Mouse (Mus musculus) 416B (cell line): ENCODE measurements around the gene Ripply2.
"Not testable (repeated sequence)": the region's sequence is repeated elsewhere in the genome, so short reads cannot be mapped to it uniquely, and the experiment has no call there.

ENCODE experiments used
- DNase-seq: peaks from one replicate; pipeline ENCODE4 v3.0.0; 2011; ENCODE audit warnings: low read depth

The Ripply2 gene

DNA sequence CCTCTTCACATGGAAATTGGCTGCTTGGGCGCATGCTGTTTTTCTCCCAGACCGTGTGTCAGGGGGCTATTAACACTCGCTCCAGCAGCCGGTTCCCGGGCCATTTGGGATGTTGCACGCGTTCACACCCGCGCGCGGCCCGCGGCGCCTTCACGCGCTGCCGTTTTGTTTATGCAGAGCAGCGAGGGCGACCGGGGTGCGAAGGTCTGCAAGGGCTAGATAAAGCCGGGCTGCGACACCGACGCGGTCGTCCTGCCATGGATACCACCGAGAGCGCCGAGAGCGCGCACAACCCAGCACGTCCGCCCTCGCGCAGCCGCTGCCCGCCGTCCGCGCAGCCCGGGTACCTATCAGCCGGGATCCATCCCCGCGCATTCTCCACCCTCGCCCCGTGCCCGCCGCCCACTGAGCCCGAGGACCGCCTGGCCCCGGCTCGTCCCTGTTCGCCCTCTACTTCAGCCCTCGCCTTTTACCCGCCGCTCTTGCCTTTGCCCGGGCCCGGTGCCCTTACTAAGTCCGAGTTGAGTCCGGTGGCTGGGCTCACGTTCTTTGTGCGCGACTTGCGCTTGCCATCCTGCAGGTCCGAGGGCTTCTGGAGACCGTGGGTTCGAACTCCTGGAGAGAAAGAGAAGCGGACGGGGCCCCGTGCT, at the start of gene Ripply2:
Gene Ripply2, plus strand, starts transcription at position 250 of the 650 bp plus-strand sequence.
- no peak for DNase-seq

DNA sequence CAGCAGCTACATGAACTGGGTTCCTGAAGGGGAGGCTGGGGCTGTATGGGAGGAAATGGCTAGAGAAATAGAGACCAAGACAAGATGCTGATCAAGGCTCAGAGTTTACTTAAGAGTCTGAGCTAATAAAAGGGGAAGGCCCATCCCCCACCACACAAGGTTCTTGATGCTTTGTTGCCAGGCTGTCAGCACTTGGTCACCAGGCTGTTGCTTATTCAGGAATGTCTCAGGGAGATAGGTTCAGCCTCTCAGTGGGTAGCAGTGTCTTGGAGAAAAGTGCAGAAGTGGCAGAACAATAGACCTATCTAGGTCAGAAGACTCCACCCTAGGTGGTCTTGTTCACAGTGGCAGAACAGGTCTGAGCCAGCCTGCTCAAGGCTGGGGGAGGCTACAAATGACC, 42.9 kb upstream of the Ripply2 start:
- DNase-seq: not testable (repeated sequence)

DNA sequence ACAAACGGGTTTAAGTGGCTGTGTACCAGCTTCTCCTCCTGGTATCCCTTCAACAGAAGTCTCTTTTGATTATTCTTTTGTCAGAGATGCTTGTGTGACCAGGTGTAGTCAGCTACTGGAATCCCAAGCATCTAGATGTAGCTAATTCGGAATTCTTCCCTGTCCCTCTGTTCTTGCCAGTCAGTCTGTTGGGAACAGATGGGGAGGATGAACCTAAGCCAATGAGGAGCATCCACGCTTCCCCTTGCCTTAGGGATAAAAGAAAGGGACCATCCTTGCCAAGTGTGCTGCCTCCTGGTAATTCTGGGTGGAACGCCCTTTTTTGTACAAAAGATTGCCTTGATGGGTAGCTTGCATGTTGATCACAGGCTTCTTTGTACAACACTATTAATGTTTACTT, 41.8 kb upstream of the Ripply2 start:
- no peak for DNase-seq

DNA sequence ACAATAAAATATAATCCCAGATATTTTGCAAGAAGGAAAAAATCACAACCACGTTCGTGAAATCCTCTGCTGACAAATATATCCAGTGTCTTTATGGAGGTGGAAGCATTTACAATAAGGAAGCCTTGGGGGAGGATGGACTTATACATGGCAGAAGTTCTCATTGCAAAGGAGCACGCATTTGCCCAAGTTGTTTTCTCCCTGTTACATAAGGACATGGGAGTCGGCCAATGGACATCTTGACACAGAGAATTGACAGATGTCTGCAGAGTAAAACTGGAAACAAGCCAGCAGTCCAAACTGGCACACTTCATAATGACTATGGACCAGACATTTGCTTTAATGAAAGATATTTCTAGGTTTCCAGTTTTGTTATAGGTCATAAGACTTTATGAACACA, 38.4 kb upstream of the Ripply2 start:
- DNase-seq: no peak

DNA sequence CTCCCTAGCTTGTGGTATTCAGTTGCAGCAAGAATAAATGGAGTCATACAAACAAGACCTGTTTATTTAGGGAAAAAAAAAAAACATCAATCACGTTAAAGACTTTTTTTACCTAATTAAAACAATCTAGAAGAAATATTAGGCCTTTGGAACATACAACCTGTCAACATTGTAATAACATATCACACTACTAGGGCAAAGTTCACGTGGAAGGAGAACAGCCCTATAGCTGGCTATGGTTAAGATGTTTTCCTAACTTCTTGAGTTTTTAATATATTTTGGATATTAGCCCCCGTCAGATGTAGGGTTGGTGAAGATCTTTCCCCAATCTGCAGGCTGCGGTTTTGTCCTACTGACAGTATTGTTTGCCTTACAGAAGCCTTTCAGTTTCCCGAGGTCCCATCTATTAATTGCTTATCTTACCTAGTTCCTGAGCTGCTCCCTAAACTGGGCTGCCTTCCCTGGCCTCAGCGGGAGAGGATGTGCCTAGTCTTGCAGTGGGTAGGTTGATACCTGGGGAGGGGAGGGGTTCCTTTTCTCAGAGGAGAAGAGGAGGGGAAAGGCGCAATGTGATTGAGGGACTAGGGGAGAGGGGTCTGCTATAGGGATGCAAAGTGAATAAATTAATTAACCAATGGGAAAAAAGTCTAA, 37.0 kb upstream of the Ripply2 start:
- DNase-seq: no peak

DNA sequence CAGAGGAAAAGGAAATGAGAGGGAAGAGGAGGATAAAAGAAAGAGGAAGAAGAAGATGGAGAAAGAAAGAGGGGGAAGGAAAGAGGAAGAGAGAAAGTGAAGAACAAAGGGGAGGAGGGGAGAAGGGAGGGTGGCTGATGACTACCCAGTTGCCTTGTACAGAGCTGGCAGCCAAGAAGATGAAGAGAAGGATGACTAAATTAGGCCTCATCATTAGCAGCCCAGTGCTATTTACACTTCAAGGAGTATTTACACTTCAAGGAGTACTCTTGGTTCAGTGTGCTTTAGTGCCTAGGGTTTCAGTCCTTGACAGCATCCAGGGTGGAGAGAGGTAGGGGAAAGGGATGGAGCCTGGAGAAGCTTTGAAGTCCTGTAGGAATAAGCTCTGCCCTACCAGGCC, 35.3 kb upstream of the Ripply2 start:
- DNase-seq: no peak

DNA sequence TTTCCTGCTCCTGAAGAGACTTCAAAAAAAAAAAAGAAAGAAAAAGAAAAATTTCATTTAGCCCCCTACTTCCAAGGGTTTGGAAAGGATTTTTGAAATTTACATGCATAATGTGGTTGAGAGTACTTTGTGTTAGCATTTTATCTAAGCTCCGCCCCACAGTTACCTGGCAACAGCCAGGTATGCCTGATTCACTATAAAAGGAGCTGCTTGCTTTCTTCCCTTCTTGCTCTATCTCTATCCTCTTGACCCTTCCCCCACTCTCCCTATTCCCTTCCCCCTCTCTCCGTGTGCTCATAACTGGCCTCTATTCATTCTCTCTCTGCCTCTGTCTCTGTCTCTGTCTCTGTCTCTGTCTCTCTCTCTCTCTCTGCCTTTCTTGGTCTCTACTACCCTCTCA, 34.4 kb upstream of the Ripply2 start:
- DNase-seq: no peak

DNA sequence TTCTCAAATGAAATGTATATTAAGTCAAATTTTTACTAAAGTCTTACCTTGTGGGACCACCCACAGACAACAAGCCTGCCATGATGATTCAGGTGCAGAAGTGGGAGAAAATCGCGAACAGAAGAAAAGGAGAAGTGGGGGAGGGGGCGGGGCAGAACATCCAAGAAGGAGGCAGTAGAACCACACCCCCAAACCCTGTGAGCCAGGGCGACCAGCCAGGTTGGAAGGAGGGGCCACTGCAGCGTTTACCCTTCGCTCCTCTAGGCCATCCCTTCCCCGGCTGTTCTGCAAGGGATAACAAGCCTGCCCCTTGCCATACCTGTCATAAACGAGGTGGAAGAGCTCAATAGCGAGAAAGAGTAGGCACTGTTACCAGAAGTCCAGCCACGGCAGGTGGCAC, 33.8 kb upstream of the Ripply2 start:
- no peak for DNase-seq

DNA sequence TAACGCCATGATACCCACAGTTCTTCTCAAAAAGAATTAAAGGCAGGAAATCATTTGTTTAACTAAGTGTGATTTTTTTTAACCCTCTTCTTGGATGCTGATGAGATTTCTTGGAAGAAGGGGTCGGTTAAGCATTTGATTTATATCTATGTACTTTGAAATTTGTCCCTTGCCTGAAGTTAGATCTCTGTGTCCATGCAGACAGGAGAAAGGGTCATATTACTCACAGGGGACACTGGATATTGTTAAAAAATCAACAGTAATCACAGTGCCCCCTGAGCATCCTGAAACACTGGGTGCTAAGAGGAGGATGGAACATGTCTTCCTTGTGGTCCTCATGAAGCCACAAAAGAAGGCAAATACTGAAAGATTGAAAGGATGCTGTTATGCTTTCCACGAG, 30.8 kb upstream of the Ripply2 start:
- no peak for DNase-seq

DNA sequence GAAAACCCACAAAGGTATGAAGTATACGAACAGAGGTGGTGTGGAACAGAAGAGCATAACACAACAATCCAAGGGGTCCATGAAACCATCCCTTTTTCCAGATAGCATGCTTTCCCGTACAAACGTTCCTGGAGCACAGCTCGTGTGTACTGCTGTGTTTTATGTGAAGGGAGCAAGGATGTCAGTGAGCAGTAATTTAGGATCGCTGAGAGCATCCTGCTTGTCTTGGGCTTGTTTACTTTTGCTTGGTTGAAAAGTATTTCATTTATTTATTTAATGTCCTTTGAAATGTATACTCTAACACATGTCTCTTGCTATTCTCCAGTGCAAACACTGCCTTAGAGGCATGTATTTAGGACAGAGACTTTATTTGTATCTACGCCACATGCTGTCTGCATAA, 30.2 kb upstream of the Ripply2 start:
- no peak for DNase-seq

DNA sequence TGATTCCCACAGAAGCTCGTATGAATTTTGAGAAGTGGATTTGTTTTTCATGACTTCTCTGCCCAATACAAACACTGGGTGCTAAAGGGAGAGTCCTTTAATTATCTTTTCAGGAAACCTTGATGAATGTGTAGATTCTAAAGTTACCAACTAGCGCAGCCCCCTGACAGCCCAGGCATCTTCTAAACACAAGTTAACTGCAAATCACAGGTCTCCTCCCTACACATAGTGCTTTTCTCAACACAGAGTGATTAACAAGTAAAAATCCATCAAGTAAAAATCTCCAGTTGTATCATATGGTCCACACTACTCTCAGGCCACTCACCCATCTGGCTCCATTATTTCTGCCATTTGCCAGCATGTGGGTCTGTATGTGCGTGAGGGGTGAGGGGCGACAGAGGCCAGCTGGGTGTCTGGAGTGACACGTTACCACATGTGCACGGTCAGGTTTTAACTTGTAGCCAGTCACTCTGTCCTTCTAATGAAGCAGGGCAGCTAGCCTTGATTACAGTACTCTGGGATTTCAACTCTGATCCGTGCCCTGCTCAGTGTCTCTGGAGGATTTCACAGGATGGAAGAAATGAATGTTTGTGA, 28.5 kb upstream of the Ripply2 start:
- DNase-seq: no peak

DNA sequence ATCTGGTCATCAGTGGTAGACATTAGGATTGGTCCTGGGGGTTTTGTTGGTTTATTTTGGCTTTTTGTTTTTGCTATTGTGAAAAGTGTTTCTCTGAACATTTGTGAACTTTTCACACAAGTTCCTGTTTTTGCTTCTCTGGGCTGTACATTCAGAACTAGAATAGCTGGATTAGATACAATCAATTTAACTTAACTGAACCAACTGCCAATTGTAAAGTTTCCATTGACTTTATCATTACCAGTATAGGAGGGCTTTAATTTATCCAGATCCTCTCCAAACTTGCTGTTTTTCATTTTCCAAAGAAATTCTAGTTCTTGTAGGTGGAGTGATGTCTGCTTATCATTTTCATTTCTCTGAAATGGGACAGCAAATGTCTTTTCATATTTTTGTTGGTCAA, 25.5 kb upstream of the Ripply2 start:
- DNase-seq: no peak

DNA sequence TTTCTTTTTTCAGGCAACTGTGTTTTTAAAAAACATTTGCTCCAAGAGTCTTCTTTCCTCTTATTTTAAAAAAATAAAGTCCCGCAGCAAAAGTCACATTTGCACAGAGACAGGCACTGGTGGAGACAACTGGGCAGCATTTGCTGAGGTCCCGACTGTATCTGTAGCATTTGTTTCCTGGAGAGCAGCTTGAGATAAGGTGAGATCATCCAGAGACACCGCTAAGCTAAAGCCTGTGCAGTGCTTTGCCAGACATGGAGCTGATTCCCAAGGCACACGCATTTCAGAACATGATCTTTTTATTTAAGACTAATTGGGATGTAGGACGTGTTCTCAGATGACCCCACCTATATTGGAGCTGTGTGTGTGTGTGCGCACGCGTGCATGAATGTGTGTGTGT, 23.6 kb upstream of the Ripply2 start:
- DNase-seq: no peak

DNA sequence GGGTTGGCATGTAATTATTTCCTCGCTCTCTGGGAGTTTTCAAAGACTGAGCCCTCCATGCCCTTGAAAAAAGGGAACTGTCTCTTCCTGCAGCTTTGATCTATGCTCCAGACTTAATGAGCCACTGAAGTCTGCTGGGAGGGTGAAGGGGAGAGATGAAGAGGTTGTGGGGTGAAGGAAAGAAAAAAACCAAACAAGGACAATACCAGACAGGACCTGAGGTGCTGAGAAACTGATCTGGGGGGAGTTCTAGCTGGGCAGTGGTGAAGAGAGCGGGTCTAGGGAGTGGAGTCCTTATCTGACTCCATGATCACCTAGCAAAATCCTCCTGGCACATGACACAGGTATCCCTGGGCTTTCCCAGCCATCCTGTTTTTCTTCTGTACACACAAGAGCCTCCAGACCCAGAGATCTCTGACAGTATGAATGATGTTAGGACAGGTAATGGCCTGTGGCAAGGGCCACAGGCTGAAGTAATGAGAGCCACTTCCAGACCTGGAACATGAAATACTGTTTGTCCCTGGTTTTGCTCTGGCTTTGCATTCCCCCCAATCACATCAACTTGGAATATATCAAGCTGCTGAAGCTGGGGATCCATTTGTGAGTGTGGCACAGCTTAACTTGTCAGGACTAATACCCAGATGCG, 18.2 kb upstream of the Ripply2 start:
- DNase-seq: no peak

DNA sequence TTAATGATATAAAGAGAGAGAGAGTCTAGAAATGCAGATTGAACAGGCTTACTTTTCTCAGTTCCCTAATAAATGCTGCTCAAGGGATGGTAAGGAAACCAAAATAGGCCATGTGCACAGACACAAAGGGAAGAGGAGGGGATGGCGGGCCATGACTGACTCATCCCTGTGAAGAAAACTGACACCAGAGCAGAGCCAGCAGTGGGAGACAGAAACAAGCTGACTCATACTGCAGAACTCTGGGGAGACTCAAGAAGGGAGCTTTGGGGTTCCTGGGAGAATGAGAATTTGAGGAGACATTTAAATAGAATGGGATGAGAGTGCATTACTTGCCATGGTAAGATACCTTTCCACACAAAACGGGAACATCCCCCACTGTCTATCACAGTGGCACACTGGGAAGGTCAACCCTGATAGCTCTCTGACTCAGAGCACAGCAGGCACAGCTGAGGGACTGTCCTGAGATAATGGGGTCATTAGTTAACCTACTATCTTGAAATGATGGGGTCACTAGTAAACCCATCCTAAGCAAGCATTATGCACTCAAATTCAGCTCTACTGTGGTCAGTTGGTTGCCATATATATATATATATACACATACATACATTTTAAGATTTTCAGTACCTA, 15.3 kb upstream of the Ripply2 start:
- peak; percentile 74 for DNase-seq

DNA sequence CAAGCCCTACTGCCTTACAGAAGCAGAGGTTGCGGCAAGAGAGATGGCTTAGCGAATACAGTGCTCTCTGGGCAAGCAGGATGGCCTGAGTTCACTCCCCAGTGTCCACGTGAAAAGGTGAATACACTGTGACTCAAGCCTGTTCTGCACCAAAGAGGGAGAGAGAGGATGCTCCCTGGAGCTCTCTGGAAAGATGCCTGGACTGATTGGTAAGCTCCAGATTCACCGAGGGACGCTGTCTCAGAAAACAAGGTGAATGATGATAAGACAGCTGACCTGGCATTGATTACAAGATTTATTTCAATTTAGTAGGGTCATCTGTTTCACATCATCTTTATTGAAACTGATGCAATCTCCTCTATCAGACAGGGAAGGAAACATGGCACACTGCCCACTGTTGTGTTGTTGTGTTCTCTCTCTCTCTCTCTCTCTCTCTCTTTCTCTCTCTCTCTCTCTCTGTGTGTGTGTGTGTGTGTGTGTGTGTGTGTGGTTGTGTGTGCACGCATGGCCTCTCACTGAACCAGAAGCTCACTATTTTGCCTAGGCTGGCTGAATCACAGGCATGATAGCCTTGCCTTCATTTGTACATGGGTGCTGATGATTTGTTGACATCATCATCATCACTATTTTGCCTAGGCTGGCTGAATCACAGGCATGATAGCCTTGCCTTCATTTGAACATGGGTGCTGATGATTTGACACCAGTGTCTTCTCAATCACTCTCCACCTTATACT, 10.5 kb upstream of the Ripply2 start:
- DNase-seq: no peak

DNA sequence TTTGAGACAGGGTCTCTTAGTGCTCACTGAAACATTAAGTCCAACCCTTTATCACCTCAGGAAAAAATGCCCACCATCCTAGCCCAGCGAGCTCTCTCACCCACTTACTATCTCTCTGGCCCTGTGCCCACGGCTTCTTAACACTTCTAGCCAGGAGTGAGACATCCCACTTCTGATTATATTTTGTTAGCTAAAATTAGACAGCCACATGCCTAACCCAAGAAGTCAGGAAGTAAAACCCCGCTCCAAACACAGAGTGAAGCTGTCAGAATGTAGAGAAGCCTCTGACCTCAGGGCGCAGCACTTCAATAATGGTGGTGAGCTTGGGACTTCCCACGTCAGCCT, 9.9 kb upstream of the Ripply2 start:
- DNase-seq: no peak

DNA sequence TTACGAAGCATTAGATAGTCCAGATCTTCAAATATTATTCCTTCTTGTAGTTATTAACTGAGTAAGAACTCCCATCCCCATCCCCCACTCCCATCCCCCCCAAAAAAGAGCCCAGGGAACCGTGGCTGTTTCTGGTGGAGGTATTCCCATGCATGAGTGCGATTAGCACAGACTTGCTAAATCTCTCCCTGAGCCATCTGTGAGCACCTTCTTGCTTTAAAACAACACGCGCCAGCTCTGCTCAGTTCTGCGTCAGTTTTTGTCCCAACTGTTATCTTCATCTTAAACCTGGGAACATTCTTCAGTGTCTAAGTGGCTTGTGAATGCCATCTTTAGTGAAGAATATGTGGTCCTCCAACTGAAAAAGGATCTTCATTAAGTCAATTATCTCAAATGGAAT, 6.8 kb upstream of the Ripply2 start:
- no peak for DNase-seq

DNA sequence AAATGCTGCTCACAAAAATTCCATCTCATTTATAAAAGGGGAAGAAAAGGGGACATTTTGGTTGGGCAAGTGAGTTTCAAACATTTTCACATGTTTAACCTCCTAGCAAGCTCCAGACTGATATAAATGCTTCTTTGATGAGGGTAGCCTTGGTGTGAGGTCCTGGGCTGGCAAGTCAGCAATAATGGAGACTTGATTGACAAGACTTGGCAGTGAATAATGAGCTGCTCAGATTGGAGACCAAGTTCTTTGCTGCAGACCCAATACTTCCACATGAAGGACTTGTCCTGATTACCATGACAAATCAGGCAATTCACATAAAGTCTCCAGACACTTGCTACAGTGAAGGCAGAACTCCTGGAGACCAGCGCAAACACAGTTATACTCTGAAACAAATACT, 6.4 kb upstream of the Ripply2 start:
- no peak for DNase-seq

DNA sequence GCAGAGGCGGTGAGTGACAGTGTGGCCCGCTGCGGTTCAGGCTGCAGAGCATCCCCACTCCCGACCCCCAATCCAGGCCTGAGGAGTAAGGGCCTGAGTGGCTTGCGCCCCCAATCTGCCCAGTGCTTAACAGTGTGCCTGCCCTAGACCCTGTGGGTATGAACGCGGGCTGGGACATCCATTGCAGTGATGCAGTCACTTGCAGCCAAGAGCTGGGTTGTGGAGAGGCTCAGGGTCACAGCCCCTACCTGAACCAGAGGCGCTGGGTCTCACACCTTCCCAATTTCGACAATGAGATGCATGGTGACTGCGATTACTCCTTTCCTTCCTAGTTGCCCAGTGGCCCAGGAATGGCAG, 579 bp downstream of the Ripply2 start:
- DNase-seq: no peak

DNA sequence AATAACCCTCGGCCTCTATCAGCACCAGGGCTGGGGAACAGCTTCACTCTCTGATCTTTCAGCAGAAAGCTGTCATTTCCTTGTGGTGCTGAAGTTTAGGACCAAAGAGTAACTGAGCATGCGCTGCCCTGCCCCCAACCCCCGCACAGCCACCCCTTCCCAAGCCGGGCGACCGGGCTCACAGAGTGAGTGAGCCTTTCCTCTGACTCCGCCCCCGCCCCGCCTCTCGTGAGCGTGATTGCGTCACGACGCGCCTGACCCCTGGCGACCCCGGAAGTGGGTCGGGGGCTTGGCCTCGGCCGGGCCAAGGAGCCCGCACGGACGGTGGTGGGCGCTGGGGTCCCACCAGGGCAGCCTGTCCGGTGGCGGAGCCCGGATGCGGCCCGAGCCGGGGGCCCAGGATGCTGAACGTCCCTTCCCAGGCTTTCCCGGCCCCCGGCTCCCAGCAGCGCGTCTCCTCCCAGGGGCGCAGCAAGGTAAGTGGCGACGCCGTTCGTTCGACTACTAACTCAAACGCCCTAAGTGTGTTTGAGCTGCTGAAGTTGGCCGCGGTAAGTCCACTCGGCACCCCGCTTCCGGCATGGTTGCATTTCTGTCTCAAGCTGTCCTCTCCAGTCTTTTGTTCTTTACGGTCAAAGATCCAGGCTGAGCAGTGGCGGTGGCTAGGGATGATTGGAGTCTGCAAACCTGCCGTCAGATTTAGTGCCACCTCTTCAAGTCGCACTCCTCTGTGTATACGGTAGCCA, 6.6 kb downstream of the Ripply2 start, which contains the start of gene Cyb5r4:
Gene Cyb5r4, plus strand, starts transcription at position 237 of the 746 bp plus-strand sequence.
- DNase-seq: peak; percentile 97
